Mouse (Mus musculus) liver, adult 10 weeks (tissue): Measurements from ENCODE around the gene Cpt1c. TPM values are rescaled to one million over a fixed set of nuclear protein-coding genes. Genes with fewer than 3 reads are reported as not detected.

Experiments used
- polyA plus RNA-seq: library from polyadenylated mRNA; stranded (reverse); fragments of 350-450 nt; fragmentation: Illumina TruSeq; extraction: RNeasy Lipid Tissue Mini Kit (QIAGEN cat#74804); gene quantifications from one replicate; pipeline ENCODE4 v1.2.3, GENCODE M21; 2014; ENCODE audit warnings: low read depth, low replicate concordance

Gene Cpt1c
- polyA plus RNA-seq, result not detected

GRCm38 (mm10) chr7:44974383-44975116 is at the start of gene Cpt1c:
Cpt1c (minus strand) TSS chr7:44974851.

GRCm38 (mm10) chr7:45017242-45018061 is 42.8 kb upstream of the Cpt1c start, which contains the start of gene Rras:
Rras (plus strand) TSS chr7:45017961.

GRCm38 (mm10) chr7:45015957-45016612 is 41.4 kb upstream of the Cpt1c start, which contains the start of gene Scaf1:
Scaf1 (minus strand) TSS chr7:45016363.

GRCm38 (mm10) chr7:44998501-44998955 is 23.9 kb upstream of the Cpt1c start, which contains the start of gene Bcl2l12:
Bcl2l12 (minus strand) TSS chr7:44998712.

GRCm38 (mm10) chr7:44997231-44997939 is 22.7 kb upstream of the Cpt1c start, which contains the start of gene Irf3:
Irf3 (plus strand) TSS chr7:44997648.

GRCm38 (mm10) chr7:44986192-44986878 is 11.7 kb upstream of the Cpt1c start, which contains the start of gene Prmt1:
Prmt1 (minus strand) TSS chr7:44986568.

GRCm38 (mm10) chr7:44942904-44943303 is 31.7 kb downstream of the Cpt1c start, which contains the start of gene Tsks:
Tsks (plus strand) TSS chr7:44943204.

GRCm38 (mm10) chr7:44929204-44930151 is 45.2 kb downstream of the Cpt1c start, which contains the start of gene Ap2a1:
Ap2a1 (minus strand) TSS chr7:44929496.

Other genes with a start within 250 kb of the Cpt1c start
- 6.2 TPM for gene Vrk3, start 226.4 kb downstream of the Cpt1c start, polyA plus RNA-seq
- not detected for gene Zfp473, start 223.8 kb downstream of the Cpt1c start, polyA plus RNA-seq
- gene Nup62, start 158.8 kb downstream of the Cpt1c start, polyA plus RNA-seq, result 1.1 TPM
- gene Il4i1, start 158.5 kb downstream of the Cpt1c start, polyA plus RNA-seq, result not detected
- gene Atf5, start 158.2 kb downstream of the Cpt1c start, polyA plus RNA-seq, result 47.9 TPM
- 2.2 TPM for gene Akt1s1, start 125.9 kb downstream of the Cpt1c start, polyA plus RNA-seq
- gene Tbc1d17, start 125.8 kb downstream of the Cpt1c start, polyA plus RNA-seq, result 1.3 TPM
- 1.4 TPM for gene Pnkp, start 117.7 kb downstream of the Cpt1c start, polyA plus RNA-seq
- 0.95 TPM for gene Ptov1, start 105.1 kb downstream of the Cpt1c start, polyA plus RNA-seq
- 1.1 TPM for gene Med25, start 82.1 kb downstream of the Cpt1c start, polyA plus RNA-seq
- 1.4 TPM for gene Fuz, start 78.8 kb downstream of the Cpt1c start, polyA plus RNA-seq
- gene Ap2a1, start 45.4 kb downstream of the Cpt1c start, polyA plus RNA-seq, result 9.2 TPM
- gene Tsks, start 31.6 kb downstream of the Cpt1c start, polyA plus RNA-seq, result not detected
- 4.2 TPM for gene Prmt1, start 11.7 kb upstream of the Cpt1c start, polyA plus RNA-seq
- gene Irf3, start 22.8 kb upstream of the Cpt1c start, polyA plus RNA-seq, result 21.4 TPM
- gene Bcl2l12, start 23.9 kb upstream of the Cpt1c start, polyA plus RNA-seq, result 0.66 TPM
- 1.3 TPM for gene Scaf1, start 41.5 kb upstream of the Cpt1c start, polyA plus RNA-seq
- gene Rras, start 43.1 kb upstream of the Cpt1c start, polyA plus RNA-seq, result 3.7 TPM
- 0.11 TPM for gene Prr12, start 78.0 kb upstream of the Cpt1c start, polyA plus RNA-seq
- gene Nosip, start 87.6 kb upstream of the Cpt1c start, polyA plus RNA-seq, result 3.2 TPM
- 2.3 TPM for gene Prrg2, start 87.8 kb upstream of the Cpt1c start, polyA plus RNA-seq
- not detected for gene Rcn3, start 117.4 kb upstream of the Cpt1c start, polyA plus RNA-seq
- gene Fcgrt, start 129.0 kb upstream of the Cpt1c start, polyA plus RNA-seq, result 33.3 TPM
- 172 TPM for gene Rps11, start 149.6 kb upstream of the Cpt1c start, polyA plus RNA-seq
- 253 TPM for gene Rpl13a, start 153.9 kb upstream of the Cpt1c start, polyA plus RNA-seq
- not detected for gene Gm45713, start 161.4 kb upstream of the Cpt1c start, polyA plus RNA-seq
- gene Flt3l, start 161.6 kb upstream of the Cpt1c start, polyA plus RNA-seq, result 5.4 TPM
- 3.9 TPM for gene Pih1d1, start 179.5 kb upstream of the Cpt1c start, polyA plus RNA-seq
- gene Aldh16a1, start 179.7 kb upstream of the Cpt1c start, polyA plus RNA-seq, result 5.2 TPM
- not detected for gene Slc17a7, start 189.1 kb upstream of the Cpt1c start, polyA plus RNA-seq
- not detected for gene Gfy, start 204.7 kb upstream of the Cpt1c start, polyA plus RNA-seq
- gene Pth2, start 206.1 kb upstream of the Cpt1c start, polyA plus RNA-seq, result not detected
- gene Ccdc155, start 230.0 kb upstream of the Cpt1c start, polyA plus RNA-seq, result not detected
- not detected for gene Dkkl1, start 237.3 kb upstream of the Cpt1c start, polyA plus RNA-seq
- gene Tead2, start 240.9 kb upstream of the Cpt1c start, polyA plus RNA-seq, result 0.19 TPM